Mouse (Mus musculus) embryonic fibroblast, embryonic 13.5 days (primary cell): ENCODE results near the gene Supt20.
"Not testable (repeated sequence)": the region's sequence is repeated elsewhere in the genome, so short reads cannot be mapped to it uniquely, and the experiment has no call there.

Source experiments
- CTCF ChIP-seq: IDR thresholded peaks from 2 replicates; pipeline ENCODE4 v1.5.1; 2011; ENCODE audit warnings: mild to moderate bottlenecking, control low read depth, low read length, moderate library complexity, borderline replicate concordance; ENCODE audit not compliant: insufficient read depth
- POLR2A ChIP-seq: IDR thresholded peaks from 2 replicates; pipeline ENCODE4 v1.6.1; 2011; ENCODE audit warnings: low read depth, mild to moderate bottlenecking, control low read depth, low read length, moderate library complexity

DNA sequence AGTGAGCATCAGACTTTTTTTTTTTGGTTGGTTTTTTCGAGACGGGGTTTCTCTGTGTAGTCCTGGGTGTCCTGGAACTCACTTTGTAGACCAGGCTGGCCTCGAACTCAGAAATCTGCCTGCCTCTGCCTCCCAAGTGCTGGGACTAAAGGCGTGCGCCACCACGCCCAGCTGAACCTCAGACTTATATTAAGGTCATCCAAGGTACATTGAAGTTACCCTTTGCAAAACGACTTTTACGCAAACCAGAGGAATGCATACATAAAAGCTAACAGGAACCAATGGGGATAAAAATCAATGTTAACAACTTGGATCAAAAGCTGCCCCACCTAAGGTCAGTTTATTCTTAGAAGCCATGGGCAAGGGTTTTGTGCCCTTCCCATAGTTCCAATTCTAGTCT is 11.5 kb downstream of the Supt20 start:
- not testable (repeated sequence) for TF ChIP-seq POLR2A, CTCF
